In the genomic region with DNA sequence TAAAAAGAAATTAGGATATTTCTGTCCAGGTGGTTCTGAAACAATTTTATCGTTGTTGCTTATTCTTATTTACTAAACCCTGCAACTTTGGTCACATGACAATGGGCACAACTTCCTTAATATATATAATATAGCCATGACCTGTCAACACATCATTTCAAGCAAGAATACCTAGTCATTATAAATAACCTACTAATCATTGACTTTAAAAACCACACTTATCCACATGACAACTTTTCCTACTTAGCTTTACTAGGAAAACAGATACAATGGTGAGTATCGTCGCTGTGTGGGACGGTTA, we compare ENCODE assay signal across 31 mouse cellular contexts. TPM values are rescaled to one million over a fixed set of nuclear protein-coding genes. Genes with fewer than 3 reads are reported as not detected.
DNase-seq lines count a peak whose midpoint lies in the region; ATAC-seq and TF ChIP-seq lines count a peak whose summit lies in the region.
"Had no signal": no experiment of that assay in that cellular context is flagged by ENCODE, and none has a peak within 500 bp of the region (broad histone marks: within the 10 kb centered on the region; RNA-seq: fewer than 3 reads in every experiment).

No protein-coding gene starts in this region.

- peaks cover 22% of the 10 kb centered on the region for H3K36me3 ChIP-seq in erythroblast, embryonic 14.5 days (ENCODE audit: control insufficient read depth)
- peaks cover 11% of the 10 kb centered on the region for H3K36me3 ChIP-seq in liver, embryonic 14.5 days (replicated peaks; ENCODE audit: control insufficient read depth, insufficient read depth, low read depth)
- peaks cover 0 to 12% of the 10 kb centered on the region in 2 experiments; a peak in 2 of 4 replicates for H3K36me3 ChIP-seq in MEL (ENCODE audit: control insufficient read depth in 1 of 2, insufficient read depth in 2 of 2, low read length in 2 of 2)
- H3K36me3 ChIP-seq: embryonic facial prominence, embryonic 12.5 days; embryonic facial prominence, embryonic 15.5 days had no signal

- H3K9me3 ChIP-seq in erythroblast, embryonic 14.5 days (ENCODE audit: control insufficient read depth, low read length), result no peaks in the 10 kb centered on the region
- H3K9me3 ChIP-seq in liver, embryonic 14.5 days (ENCODE audit: control insufficient read depth, low read length), result no peaks in the 10 kb centered on the region
- no peaks in the 10 kb centered on the region for H3K9me3 ChIP-seq in MEL (replicated peaks; ENCODE audit: insufficient read depth, low read length)
- H3K9me3 ChIP-seq: embryonic facial prominence, embryonic 12.5 days; embryonic facial prominence, embryonic 15.5 days; forebrain, embryonic 10.5 days; forebrain, embryonic 13.5 days; heart, embryonic 10.5 days; heart, embryonic 13.5 days had no signal

- no peak for ATAC-seq in erythroblast, adult 5-6 weeks (replicated peaks; ENCODE audit: low FRiP score, poor library complexity, severe bottlenecking)
- ATAC-seq in liver, embryonic 14.5 days (ENCODE audit: insufficient read depth), result no peak
- ATAC-seq: activated CD4-positive, CD25-positive, alpha-beta regulatory T cell, adult 4 months; forebrain, embryonic 13.5 days; forebrain, embryonic 16.5 days; hindbrain, postnatal 0 days; inflammation-experienced regulatory T-cells, adult 6 months had no signal

- no peak overlapping the region for H3K9ac ChIP-seq in liver, embryonic 14.5 days (replicated peaks)
- H3K9ac ChIP-seq in MEL (ENCODE audit: control insufficient read depth, low read depth, low read length, poor library complexity, severe bottlenecking), result no peak overlapping the region

- peaks cover 8% of the 10 kb centered on the region for H3K4me1 ChIP-seq in erythroblast, embryonic 14.5 days (ENCODE audit: control insufficient read depth)
- no peaks in the 10 kb centered on the region for H3K4me1 ChIP-seq in liver, embryonic 14.5 days (replicated peaks; ENCODE audit: control insufficient read depth in 2 of 2, insufficient read depth in 2 of 2, low read length in 1 of 2)
- no peaks in the 10 kb centered on the region; a peak in 1 of 4 replicates for H3K4me1 ChIP-seq in MEL (ENCODE audit: control insufficient read depth in 1 of 2, insufficient read depth in 2 of 2, low read length in 2 of 2)

- peaks cover 2% of the 10 kb centered on the region; the same call in 1 of the 2 replicates for H3K27me3 ChIP-seq in erythroblast, embryonic 14.5 days (ENCODE audit: control insufficient read depth)
- no peaks in the 10 kb centered on the region for H3K27me3 ChIP-seq in liver, embryonic 14.5 days (ENCODE audit: control insufficient read depth, insufficient read depth, low read length)
- no peaks in the 10 kb centered on the region for H3K27me3 ChIP-seq in MEL (ENCODE audit: control insufficient read depth in 1 of 2, insufficient read depth in 2 of 2, low read length in 2 of 2)
- H3K27me3 ChIP-seq: embryonic facial prominence, embryonic 12.5 days; embryonic facial prominence, embryonic 15.5 days; forebrain, embryonic 13.5 days; heart, embryonic 13.5 days had no signal

- no peak for TF ChIP-seq POLR2A in MEL (IDR thresholded peaks at IDR 0.05; ENCODE audit: control insufficient read depth in 1 of 2, insufficient read depth in 1 of 2, low read depth in 1 of 2, low read length in 2 of 2, poor library complexity in 1 of 2)

- 87% methylated on average over 4 of the region's 4 CpGs for WGBS in liver, embryonic 14.5 days (ENCODE audit: insufficient replicate concordance)

- DNase-seq in liver, embryonic 14.5 days (ENCODE audit: low read depth in 3 of 3, low spot score in 3 of 3), result no peak
- no peak for DNase-seq in liver
- peak; percentile 40 for DNase-seq in MEL (ENCODE audit: low read depth, low spot score)
- DNase-seq in heart, adult 18-20 months, result no peak
- no peak for DNase-seq in urinary bladder, adult 2 months (ENCODE audit: low spot score)
- DNase-seq: adrenal gland, adult 8-10 months; adrenal gland, postnatal 25 days; cerebellum, adult 18-20 months; cerebellum, adult 9-10 months; cerebellum, postnatal 14 days; gastrocnemius, postnatal 25 days; heart, adult 2 months; heart, postnatal 14 days; heart, postnatal 4 days had no signal

- no peak for TF ChIP-seq EP300 in liver, embryonic 14.5 days (IDR thresholded peaks at IDR 0.05; ENCODE audit: low read depth)
- no peak for TF ChIP-seq EP300 in MEL (IDR thresholded peaks at IDR 0.05; ENCODE audit: low read depth in 1 of 2, low read length in 2 of 2)

- TF ChIP-seq RAD21 in MEL (IDR thresholded peaks at IDR 0.05; ENCODE audit: low read depth, low read length), result no peak

- H3K79me2 ChIP-seq in MEL (ENCODE audit: control insufficient read depth, insufficient read depth, low read length, poor library complexity), result peaks cover 28% of the 10 kb centered on the region

- H3K4me3 ChIP-seq in erythroblast, embryonic 14.5 days (replicated peaks), result peak overlapping the region; percentile 100
- no peak overlapping the region for H3K4me3 ChIP-seq in liver, embryonic 14.5 days (ENCODE audit: insufficient read depth in 1 of 2, low read depth in 2 of 2, low read length in 2 of 2)
- peak overlapping the region in 1 of 2 experiments; percentile 56; a peak in 2 of 4 replicates for H3K4me3 ChIP-seq in MEL (ENCODE audit: control insufficient read depth in 1 of 2, insufficient read depth in 1 of 2, low read depth in 2 of 2, low read length in 2 of 2)

- H3K4me2 ChIP-seq in liver, embryonic 14.5 days (ENCODE audit: low read depth), result peak overlapping the region; percentile 45

- TF ChIP-seq CTCF in liver, embryonic 14.5 days (IDR thresholded peaks at IDR 0.05; ENCODE audit: low read depth), result no peak
- TF ChIP-seq CTCF in MEL (IDR thresholded peaks at IDR 0.05 in 2 of 3, conservative IDR thresholded peaks at IDR 0.05 in 1 of 3; ENCODE audit: control insufficient read depth in 1 of 3, insufficient read depth in 1 of 3, low read depth in 2 of 3, low read length in 3 of 3, poor library complexity in 1 of 3, severe bottlenecking in 1 of 3), result no peak

- H3K27ac ChIP-seq in liver, embryonic 14.5 days, result no peak overlapping the region
- H3K27ac ChIP-seq in MEL (ENCODE audit: control insufficient read depth, low read depth, low read length), result no peak overlapping the region
- H3K27ac ChIP-seq: embryonic facial prominence, embryonic 12.5 days; forebrain, embryonic 13.5 days; hindbrain, embryonic 14.5 days; hindbrain, postnatal 0 days had no signal

TF ChIP-seq in MEL, 35 proteins besides CTCF, POLR2A, EP300 and RAD21:
- TF ChIP-seq USF2 (IDR thresholded peaks at IDR 0.05; ENCODE audit: borderline replicate concordance in 1 of 2, insufficient read depth in 1 of 2, low read depth in 1 of 2, low read length in 2 of 2) (peak in 1 of 2 experiments; percentile 32; a peak in 1 of 4 replicates), JUND (IDR thresholded peaks at IDR 0.05; ENCODE audit: low read depth, low read length) (no peak), USF1 (IDR thresholded peaks at IDR 0.05; ENCODE audit: low read depth, low read length) (peak; percentile 84)

RNA-seq across cellular contexts. Expression of gene Wnk1, which starts 2.0 kb away (rescaled TPM):
- polyA plus RNA-seq in erythroblast, embryonic 14.5 days (2012), result 3.1 and 4.3 TPM in 2 replicates
- total RNA-seq in erythroblast, adult 5-6 weeks (2015; ENCODE audit: low replicate concordance), result 1,533 and 1,561 TPM in 2 replicates
- 1,721 and 1,769 TPM in 2 replicates for total RNA-seq in erythroblast, adult 5-6 weeks (2017; ENCODE audit: low replicate concordance)
- 46.9 and 50.8 TPM in 2 replicates for polyA plus RNA-seq in liver, embryonic 14.5 days (2012; rRNA removed)
- polyA plus RNA-seq in liver, embryonic 14.5 days (2014; fragmentation: Nextera tagmentation; extraction: Ambion mirVana), result 26.9 and 29.0 TPM in 2 replicates
- 31.6 and 39.0 TPM in 2 replicates for total RNA-seq in MEL (2012; rRNA removed)
- polyA plus RNA-seq in MEL (2012; ENCODE audit: insufficient read depth in 1 of 2, insufficient read length in 2 of 2, low read depth in 1 of 2, low replicate concordance in 2 of 2, missing spikeins in 1 of 2), result 100 to 1,000 TPM; 104 to 735 TPM
- total RNA-seq in heart, adult 18-20 months (2021), result 100 to 1,000 TPM; 416 to 419 TPM
- 150 and 156 TPM in 2 replicates for polyA plus RNA-seq in urinary bladder, adult 2 months (2012; rRNA removed)

RNA-seq across cellular contexts. Expression of gene Ninj2, which starts 52.6 kb away (rescaled TPM):
- not detected in 2 replicates for polyA plus RNA-seq in erythroblast, embryonic 14.5 days (2012)
- 6.7 and 8.1 TPM in 2 replicates for total RNA-seq in erythroblast, adult 5-6 weeks (2015; ENCODE audit: low replicate concordance)
- total RNA-seq in erythroblast, adult 5-6 weeks (2017; ENCODE audit: low replicate concordance), result not detected in 2 replicates
- 0.14 TPM in 1 of 2 replicates, not detected in the other for polyA plus RNA-seq in liver, embryonic 14.5 days (2012; rRNA removed)
- polyA plus RNA-seq in liver, embryonic 14.5 days (2014; fragmentation: Nextera tagmentation; extraction: Ambion mirVana), result 0.33 TPM in 1 of 2 replicates, not detected in the other
- total RNA-seq in MEL (2012; rRNA removed), result not detected in 2 replicates
- polyA plus RNA-seq in MEL (2012; ENCODE audit: insufficient read depth in 1 of 2, insufficient read length in 2 of 2, low read depth in 1 of 2, low replicate concordance in 2 of 2, missing spikeins in 1 of 2), result under 1 TPM in 1 of 2 experiments, not detected in 1; 0.08 TPM
- total RNA-seq in heart, adult 18-20 months (2021), result not detected
- 0.10 TPM in 1 of 2 replicates, not detected in the other for polyA plus RNA-seq in urinary bladder, adult 2 months (2012; rRNA removed)
- total RNA-seq: adrenal gland, adult 8-10 months; adrenal gland, postnatal 25 days; gastrocnemius, adult 18-20 months; gastrocnemius, postnatal 25 days; heart, adult 2 months; heart, postnatal 14 days; heart, postnatal 4 days; hindbrain, postnatal 0 days had no signal
- polyA plus RNA-seq: brain, embryonic 14.5 days; embryonic facial prominence, embryonic 12.5 days; embryonic facial prominence, embryonic 15.5 days; forebrain, embryonic 10.5 days; forebrain, embryonic 13.5 days; forebrain, embryonic 16.5 days; heart, adult 2 months; heart, embryonic 10.5 days; heart, embryonic 13.5 days; heart, embryonic 16.5 days; hindbrain, embryonic 11.5 days; hindbrain, embryonic 14.5 days; hindbrain, postnatal 0 days had no signal
